Mouse (Mus musculus) stomach, postnatal 0 days (tissue): Measurements from ENCODE around the gene Nox3. TPM values are rescaled to one million over a fixed set of nuclear protein-coding genes. Genes with fewer than 3 reads are reported as not detected.

Experiments used
- ATAC-seq: fragments of 200-750 bp; cut with Nextera tagmentation; 2 replicates; pipeline ENCODE4 v1.8.0; 2017; ENCODE audit not compliant: low FRiP score, low TSS enrichment
- DNase-seq: peaks from one replicate; pipeline ENCODE4 v3.0.0-alpha.2; 2016; ENCODE audit warnings: low spot score
- H3K27ac ChIP-seq: fragments of 300-500 bp; sonication (generic); replicated peaks from 2 replicates; pipeline ENCODE4 v1.5.1; 2014; ENCODE audit warnings: mild to moderate bottlenecking, control low read depth
- H3K27me3 ChIP-seq: fragments of 300-500 bp; sonication (generic); 2 replicates; pipeline ENCODE4 v1.6.1; 2014; ENCODE audit warnings: low read length; ENCODE audit not compliant: control insufficient read depth, insufficient read depth
- H3K36me3 ChIP-seq: fragments of 300-500 bp; sonication (generic); 2 replicates; pipeline ENCODE4 v1.6.1; 2014; ENCODE audit warnings: low read length, mixed read lengths; ENCODE audit not compliant: control insufficient read depth, insufficient read depth
- H3K4me1 ChIP-seq: fragments of 300-500 bp; sonication (generic); replicated peaks from 2 replicates; pipeline ENCODE4 v1.6.1; 2014; ENCODE audit warnings: antibody characterized with exemption; ENCODE audit not compliant: control insufficient read depth, insufficient read depth
- H3K4me2 ChIP-seq: fragments of 300-500 bp; sonication (generic); replicated peaks from 2 replicates; pipeline ENCODE4 v1.6.1; 2014; ENCODE audit warnings: low read depth, mild to moderate bottlenecking, control low read depth, moderate library complexity
- H3K4me3 ChIP-seq: fragments of 300-500 bp; sonication (generic); 2 replicates; pipeline ENCODE4 v1.5.1; 2014; ENCODE audit warnings: low read depth, low read length, control low read depth
- H3K9ac ChIP-seq: fragments of 300-500 bp; sonication (generic); 2 replicates; pipeline ENCODE4 v1.6.1; 2014; ENCODE audit warnings: mild to moderate bottlenecking, low read length, control low read depth, mixed read lengths
- H3K9me3 ChIP-seq: fragments of 300-500 bp; sonication (generic); 2 replicates; pipeline ENCODE4 v1.6.1; 2016; ENCODE audit warnings: low read length; ENCODE audit not compliant: control insufficient read depth
- CTCF ChIP-seq: IDR thresholded peaks from 2 replicates; pipeline ENCODE4 v1.5.1; 2016; ENCODE audit warnings: antibody characterized with exemption, low read depth, mild to moderate bottlenecking, moderate library complexity
- EP300 ChIP-seq: optimal IDR thresholded peaks from 2 replicates; pipeline ENCODE3; 2016; ENCODE audit warnings: antibody characterized with exemption
- WGBS: fragments of 180-500 bp; shearing (Covaris S2); extraction: QIAGEN DNeasy Blood & Tissue Kit; methylation state at CpG from one replicate; pipeline ENCODE4 v1.1.7; 2014; 5-methylcytosine and 5-hydroxymethylcytosine counted together
- polyA plus RNA-seq: library from polyadenylated mRNA; unstranded; fragments of >200 nt; fragmentation: Nextera tagmentation; extraction: Ambion mirVana; gene quantifications from 2 replicates; pipeline ENCODE4 v1.2.1, GENCODE M21; 2015

The Nox3 gene
- polyA plus RNA-seq, 1 experiment from 2014 or later: not detected

- no peaks in the 10 kb centered on the region for H3K27me3 ChIP-seq
- H3K4me2 ChIP-seq: no peak overlapping the region
- H3K4me3 ChIP-seq: no peak overlapping the region
- DNase-seq (no peak), ATAC-seq (no peak)
- H3K9ac ChIP-seq: no peak overlapping the region
- H3K27ac ChIP-seq: no peak overlapping the region
- TF ChIP-seq CTCF: no peak
- no peak for TF ChIP-seq EP300
- H3K4me1 ChIP-seq: no peaks in the 10 kb centered on the region
- 70% methylated on average over 6 of the region's 6 CpGs for WGBS
- H3K9me3 ChIP-seq: no peaks in the 10 kb centered on the region
- no peaks in the 10 kb centered on the region for H3K36me3 ChIP-seq
These were observed 92.9 kb downstream of the Nox3 start for GRCm38 (mm10) chr17:3602954-3603672.

- no peak overlapping the region for H3K27ac ChIP-seq
- no peak overlapping the region for H3K9ac ChIP-seq
- TF ChIP-seq EP300 (no peak), CTCF (no peak)
- no peaks in the 10 kb centered on the region for H3K4me1 ChIP-seq
- H3K4me3 ChIP-seq: no peak overlapping the region
- 53% methylated on average over 1 of the region's 1 CpGs for WGBS
- H3K36me3 ChIP-seq: no peaks in the 10 kb centered on the region
- ATAC-seq (no peak), DNase-seq (no peak)
- H3K9me3 ChIP-seq: no peaks in the 10 kb centered on the region
- H3K4me2 ChIP-seq: no peak overlapping the region
- H3K27me3 ChIP-seq: no peaks in the 10 kb centered on the region
These were observed 97.7 kb downstream of the Nox3 start for GRCm38 (mm10) chr17:3598393-3598792.

DNA sequence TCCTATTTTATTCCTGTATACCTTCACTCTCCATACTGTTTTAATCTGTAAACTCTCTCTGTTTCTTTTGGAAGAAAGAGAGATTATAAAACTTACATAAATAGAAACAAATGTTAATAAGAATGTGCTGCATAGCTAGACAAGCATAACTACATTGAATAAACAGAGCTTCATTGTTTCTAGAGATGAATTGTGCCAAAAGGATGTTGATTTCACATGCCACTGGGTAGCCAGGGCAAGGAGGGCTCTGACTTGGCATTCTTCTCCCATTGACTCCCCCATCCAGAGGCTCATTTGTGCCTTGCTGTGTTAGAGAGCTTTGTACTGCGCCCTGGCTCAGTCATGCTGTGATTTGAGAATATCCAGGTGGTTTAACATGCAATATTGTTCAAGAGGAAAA lies 98.2 kb downstream of the Nox3 start:
- no peak overlapping the region for H3K4me3 ChIP-seq
- WGBS: 65% methylated on average over 1 of the region's 1 CpGs
- no peak overlapping the region for H3K9ac ChIP-seq
- H3K36me3 ChIP-seq: no peaks in the 10 kb centered on the region
- H3K27ac ChIP-seq: no peak overlapping the region
- TF ChIP-seq EP300 (no peak), CTCF (no peak)
- DNase-seq (no peak), ATAC-seq (no peak)
- H3K4me2 ChIP-seq: no peak overlapping the region
- no peaks in the 10 kb centered on the region for H3K27me3 ChIP-seq
- no peaks in the 10 kb centered on the region for H3K4me1 ChIP-seq
- no peaks in the 10 kb centered on the region for H3K9me3 ChIP-seq

- Histone ChIP-seq H3K4me3 (no peak overlapping the region), H3K36me3 (no peaks in the 10 kb centered on the region), H3K27me3 (no peaks in the 10 kb centered on the region), H3K4me1 (no peaks in the 10 kb centered on the region), H3K27ac (peak overlapping the region; percentile 13; the same call in 1 of the 2 replicates), H3K4me2 (no peak overlapping the region), H3K9ac (no peak overlapping the region), H3K9me3 (no peaks in the 10 kb centered on the region)
- no peak for TF ChIP-seq EP300
- TF ChIP-seq CTCF: no peak
- no peak for DNase-seq
- WGBS: 46% methylated on average over 1 of the region's 1 CpGs
- no peak for ATAC-seq
These were observed 98.9 kb downstream of the Nox3 start for GRCm38 (mm10) chr17:3597130-3597529.

Other genes starting within 250 kb of the Nox3 start
- gene Cldn20, start 163.7 kb downstream of the Nox3 start, polyA plus RNA-seq: not detected in 2 replicates
- gene Tfb1m, start 138.5 kb downstream of the Nox3 start, polyA plus RNA-seq: 9.0 and 9.6 TPM in 2 replicates